12 mouse cellular contexts compared by ENCODE assay signal in the genomic region with DNA sequence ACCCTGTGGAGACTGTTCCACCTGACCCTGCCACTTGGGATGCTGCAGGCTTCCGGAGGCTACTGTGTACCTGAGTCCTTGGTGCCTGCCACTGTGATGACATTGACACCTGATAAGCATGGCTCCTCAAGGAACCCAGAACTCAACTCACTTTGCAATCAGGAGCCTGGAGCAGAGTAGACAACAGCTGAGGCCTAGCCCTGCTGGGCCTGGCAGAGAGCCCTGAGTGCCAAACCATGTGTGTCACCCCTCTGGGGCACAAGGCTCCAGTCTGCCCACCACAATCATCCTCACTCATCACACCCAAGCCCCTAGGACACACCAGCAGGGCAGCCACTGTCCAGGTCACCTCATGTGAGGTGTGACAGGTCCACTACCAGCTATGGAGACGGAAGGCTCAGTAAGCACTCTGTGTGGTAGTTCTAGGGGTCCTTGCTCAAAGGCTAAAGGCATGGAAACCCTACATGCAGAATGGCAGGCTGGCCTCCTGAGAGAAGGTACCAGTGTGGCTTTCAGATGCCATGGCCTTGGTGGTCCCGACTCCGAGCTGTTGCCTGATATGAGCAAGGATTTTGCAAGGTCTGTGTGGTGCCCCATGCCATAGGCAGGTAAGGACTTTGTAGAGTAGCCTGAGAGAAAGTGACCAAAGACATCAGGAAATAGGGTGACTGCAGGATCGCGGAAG. TPM values are rescaled to one million over a fixed set of nuclear protein-coding genes. Genes with fewer than 3 reads are reported as not detected.
DNase-seq lines count a peak whose midpoint lies in the region; ATAC-seq and TF ChIP-seq lines count a peak whose summit lies in the region.
"Had no signal": no experiment of that assay in that cellular context is flagged by ENCODE, and none has a peak within 500 bp of the region (broad histone marks: within the 10 kb centered on the region; RNA-seq: fewer than 3 reads in every experiment).

No protein-coding gene starts in this region.

- TF ChIP-seq POLR2A in cortical plate, adult 2 months (IDR thresholded peaks at IDR 0.05; ENCODE audit: extremely low read depth, insufficient read depth, low read length) = 0 out of 2 replicates have a peak, but pooled peaks have one; percentile 12
- no peak for TF ChIP-seq POLR2A in kidney, adult 2 months (IDR thresholded peaks at IDR 0.05; ENCODE audit: low read depth, low read length)

- no peaks in the 10 kb centered on the region for H3K4me1 ChIP-seq in forebrain, embryonic 16.5 days (replicated peaks; ENCODE audit: control insufficient read depth, insufficient read depth, low read length)
- H3K4me1 ChIP-seq in forebrain, embryonic 14.5 days (ENCODE audit: control insufficient read depth, insufficient read depth, low read length) = no peaks in the 10 kb centered on the region
- H3K4me1 ChIP-seq in cortical plate, adult 2 months (ENCODE audit: control insufficient read depth, insufficient read depth, low read length) = peaks cover 18% of the 10 kb centered on the region
- peaks cover 6% of the 10 kb centered on the region; the same call in 1 of the 2 replicates for H3K4me1 ChIP-seq in midbrain, embryonic 14.5 days (ENCODE audit: control insufficient read depth, insufficient read depth, low read length)
- H3K4me1 ChIP-seq in kidney, adult 2 months (ENCODE audit: control insufficient read depth, insufficient read depth, low read length) = peaks cover 10% of the 10 kb centered on the region; the same call in 1 of the 2 replicates

- ATAC-seq in forebrain, embryonic 16.5 days = peak; percentile 1; the same call in 1 of the 2 replicates
- no peak for ATAC-seq in forebrain, embryonic 14.5 days
- ATAC-seq in midbrain, embryonic 14.5 days (ENCODE audit: low FRiP score, low TSS enrichment) = no peak

- intact Hi-C loops in left cerebral cortex, adult 2 months (cut with DNase I) = no loop called here

- TF ChIP-seq CTCF in left cerebral cortex, adult 2 months (IDR thresholded peaks at IDR 0.05) = no peak
- no peak for TF ChIP-seq CTCF in cortical plate, adult 2 months (IDR thresholded peaks at IDR 0.05; ENCODE audit: extremely low read depth, insufficient read depth, low read length)
- no peak for TF ChIP-seq CTCF in kidney, adult 2 months (conservative IDR thresholded peaks at IDR 0.05; ENCODE audit: insufficient read depth, insufficient read length, low read depth, low read length)

- no peak for DNase-seq in forebrain, embryonic 14.5 days (ENCODE audit: low spot score)
- DNase-seq in left cerebral cortex, adult 2 months (ENCODE audit: extremely low spot score in 1 of 2, low spot score in 2 of 2) = peak in 1 of 2 experiments; percentile 16
- DNase-seq in left cerebral cortex, adult 9 months (ENCODE audit: low spot score in 2 of 2) = no peak
- no peak for DNase-seq in midbrain, embryonic 14.5 days
- DNase-seq in kidney, adult 2 months = no peak
- no peak for DNase-seq in layer of hippocampus, adult 9-11 months
- DNase-seq: cerebellum, postnatal 36 days; lung, embryonic 14.5 days had no signal

- H3K36me3 ChIP-seq in forebrain, embryonic 16.5 days (ENCODE audit: control insufficient read depth, insufficient read depth) = peaks cover 24% of the 10 kb centered on the region
- peaks cover 50% of the 10 kb centered on the region for H3K36me3 ChIP-seq in forebrain, embryonic 14.5 days (ENCODE audit: control insufficient read depth, insufficient read depth, low read length)
- H3K36me3 ChIP-seq in midbrain, embryonic 14.5 days (ENCODE audit: control insufficient read depth, insufficient read depth, low read length) = peaks cover 49% of the 10 kb centered on the region
- H3K36me3 ChIP-seq in kidney, adult 2 months (ENCODE audit: control insufficient read depth, insufficient read depth, low read length) = no peaks in the 10 kb centered on the region

- no peak overlapping the region for H3K4me3 ChIP-seq in forebrain, embryonic 16.5 days (replicated peaks; ENCODE audit: low read length)
- H3K4me3 ChIP-seq in forebrain, embryonic 14.5 days (ENCODE audit: low read depth, low read length) = no peak overlapping the region
- H3K4me3 ChIP-seq in left cerebral cortex, adult 2 months = no peak overlapping the region
- H3K4me3 ChIP-seq in cortical plate, adult 2 months (ENCODE audit: insufficient read depth, low read length) = no peak overlapping the region
- no peak overlapping the region for H3K4me3 ChIP-seq in midbrain, embryonic 14.5 days (replicated peaks; ENCODE audit: low read depth, low read length)
- no peak overlapping the region for H3K4me3 ChIP-seq in kidney, adult 2 months (ENCODE audit: insufficient read depth, low read depth, low read length)

- H3K27ac ChIP-seq in forebrain, embryonic 16.5 days (ENCODE audit: low read length) = no peak overlapping the region
- H3K27ac ChIP-seq in forebrain, embryonic 14.5 days (ENCODE audit: low read depth, low read length) = no peak overlapping the region; the same call in 1 of the 2 replicates
- peak overlapping the region; percentile 77 for H3K27ac ChIP-seq in left cerebral cortex, adult 2 months
- peak overlapping the region; percentile 72; the same call in 1 of the 2 replicates for H3K27ac ChIP-seq in cortical plate, adult 2 months (ENCODE audit: insufficient read depth, low read length)
- H3K27ac ChIP-seq in midbrain, embryonic 14.5 days (replicated peaks; ENCODE audit: low read depth, low read length) = peak overlapping the region; percentile 55
- no peak overlapping the region for H3K27ac ChIP-seq in kidney, adult 2 months (ENCODE audit: insufficient read depth, low read depth, low read length)
- H3K27ac ChIP-seq: kidney, postnatal 0 days had no signal

- 95% methylated on average over 6 of the region's 6 CpGs for WGBS in forebrain, embryonic 16.5 days
- WGBS in forebrain, embryonic 14.5 days = 95% methylated on average over 6 of the region's 6 CpGs
- WGBS in midbrain, embryonic 14.5 days = 88% methylated on average over 6 of the region's 6 CpGs
- 81% methylated on average over 6 of the region's 6 CpGs for WGBS in kidney, adult 2 months

- H3K9me3 ChIP-seq in forebrain, embryonic 16.5 days (ENCODE audit: control insufficient read depth, low read length) = no peaks in the 10 kb centered on the region
- no peaks in the 10 kb centered on the region for H3K9me3 ChIP-seq in forebrain, embryonic 14.5 days (replicated peaks; ENCODE audit: control insufficient read depth, low read length)
- no peaks in the 10 kb centered on the region for H3K9me3 ChIP-seq in midbrain, embryonic 14.5 days (ENCODE audit: control insufficient read depth, low read length)

- H3K9ac ChIP-seq in forebrain, embryonic 16.5 days (replicated peaks; ENCODE audit: low read depth, low read length) = no peak overlapping the region
- H3K9ac ChIP-seq in forebrain, embryonic 14.5 days (ENCODE audit: low read length) = no peak overlapping the region
- H3K9ac ChIP-seq in midbrain, embryonic 14.5 days (replicated peaks; ENCODE audit: low read length) = no peak overlapping the region
- H3K9ac ChIP-seq: lung, embryonic 14.5 days had no signal

- no peak overlapping the region for H3K4me2 ChIP-seq in forebrain, embryonic 16.5 days (ENCODE audit: low read length)
- H3K4me2 ChIP-seq in forebrain, embryonic 14.5 days (ENCODE audit: low read length) = no peak overlapping the region
- no peak overlapping the region for H3K4me2 ChIP-seq in midbrain, embryonic 14.5 days (ENCODE audit: low read length)
- H3K4me2 ChIP-seq: lung, embryonic 14.5 days had no signal

- no peaks in the 10 kb centered on the region for H3K27me3 ChIP-seq in forebrain, embryonic 16.5 days (replicated peaks; ENCODE audit: control insufficient read depth, insufficient read depth, low read length)
- no peaks in the 10 kb centered on the region for H3K27me3 ChIP-seq in forebrain, embryonic 14.5 days (replicated peaks; ENCODE audit: control insufficient read depth, insufficient read depth, low read length)
- no peaks in the 10 kb centered on the region for H3K27me3 ChIP-seq in midbrain, embryonic 14.5 days (ENCODE audit: control insufficient read depth, insufficient read depth, low read length)
- no peaks in the 10 kb centered on the region for H3K27me3 ChIP-seq in kidney, adult 2 months (replicated peaks; ENCODE audit: control insufficient read depth, insufficient read depth, low read length)

RNA-seq across cellular contexts. Expression of gene Mpnd, which starts 15.0 kb away (rescaled TPM):
- polyA plus RNA-seq in forebrain, embryonic 16.5 days (2015; fragmentation: Nextera tagmentation; extraction: Ambion mirVana) = 152 and 157 TPM in 2 replicates
- 170 TPM in 2 replicates for polyA plus RNA-seq in forebrain, embryonic 14.5 days (2014; fragmentation: Nextera tagmentation; extraction: Ambion mirVana)
- 10 to 100 TPM; 90.8 to 91.2 TPM for total RNA-seq in left cerebral cortex, adult 2 months (2021)
- polyA plus RNA-seq in cortical plate, adult 2 months (2012; rRNA removed) = 142 and 154 TPM in 2 replicates
- polyA plus RNA-seq in midbrain, embryonic 14.5 days (2014; fragmentation: Nextera tagmentation; extraction: Ambion mirVana) = 164 and 169 TPM in 2 replicates
- 98.3 and 116 TPM in 2 replicates for polyA plus RNA-seq in kidney, adult 2 months (2012; rRNA removed)

RNA-seq across cellular contexts. Expression of gene Stap2, which starts 15.2 kb away (rescaled TPM):
- polyA plus RNA-seq in forebrain, embryonic 16.5 days (2015; fragmentation: Nextera tagmentation; extraction: Ambion mirVana) = 5.5 and 6.6 TPM in 2 replicates
- polyA plus RNA-seq in forebrain, embryonic 14.5 days (2014; fragmentation: Nextera tagmentation; extraction: Ambion mirVana) = 4.7 and 5.0 TPM in 2 replicates
- 1 to 10 TPM; 2.5 to 3.1 TPM for total RNA-seq in left cerebral cortex, adult 2 months (2021)
- 6.0 TPM in 2 replicates for polyA plus RNA-seq in cortical plate, adult 2 months (2012; rRNA removed)
- 5.1 and 5.5 TPM in 2 replicates for polyA plus RNA-seq in midbrain, embryonic 14.5 days (2014; fragmentation: Nextera tagmentation; extraction: Ambion mirVana)
- polyA plus RNA-seq in kidney, adult 2 months (2012; rRNA removed) = 20.1 and 22.6 TPM in 2 replicates

RNA-seq across cellular contexts. Expression of gene Sh3gl1, which starts 15.9 kb away (rescaled TPM):
- polyA plus RNA-seq in forebrain, embryonic 16.5 days (2015; fragmentation: Nextera tagmentation; extraction: Ambion mirVana) = 125 and 126 TPM in 2 replicates
- polyA plus RNA-seq in forebrain, embryonic 14.5 days (2014; fragmentation: Nextera tagmentation; extraction: Ambion mirVana) = 96.0 and 113 TPM in 2 replicates
- total RNA-seq in left cerebral cortex, adult 2 months (2021) = 10 to 100 TPM; 38.9 to 43.2 TPM
- 56.5 and 59.4 TPM in 2 replicates for polyA plus RNA-seq in cortical plate, adult 2 months (2012; rRNA removed)
- polyA plus RNA-seq in midbrain, embryonic 14.5 days (2014; fragmentation: Nextera tagmentation; extraction: Ambion mirVana) = 96.2 and 96.3 TPM in 2 replicates
- polyA plus RNA-seq in kidney, adult 2 months (2012; rRNA removed) = 48.7 and 56.7 TPM in 2 replicates

RNA-seq across cellular contexts. Expression of gene Chaf1a, which starts 19.7 kb away (rescaled TPM):
- polyA plus RNA-seq in forebrain, embryonic 16.5 days (2015; fragmentation: Nextera tagmentation; extraction: Ambion mirVana) = 10.6 and 12.6 TPM in 2 replicates
- 6.8 and 6.9 TPM in 2 replicates for polyA plus RNA-seq in forebrain, embryonic 14.5 days (2014; fragmentation: Nextera tagmentation; extraction: Ambion mirVana)
- 1 to 10 TPM; 1.6 to 2.0 TPM for total RNA-seq in left cerebral cortex, adult 2 months (2021)
- 2.6 and 2.8 TPM in 2 replicates for polyA plus RNA-seq in cortical plate, adult 2 months (2012; rRNA removed)
- 3.3 and 4.8 TPM in 2 replicates for polyA plus RNA-seq in midbrain, embryonic 14.5 days (2014; fragmentation: Nextera tagmentation; extraction: Ambion mirVana)
- polyA plus RNA-seq in kidney, adult 2 months (2012; rRNA removed) = 1.0 and 1.2 TPM in 2 replicates

RNA-seq across cellular contexts. Expression of gene Fsd1, which starts 34.2 kb away (rescaled TPM):
- polyA plus RNA-seq in forebrain, embryonic 16.5 days (2015; fragmentation: Nextera tagmentation; extraction: Ambion mirVana) = 144 and 179 TPM in 2 replicates
- 106 and 121 TPM in 2 replicates for polyA plus RNA-seq in forebrain, embryonic 14.5 days (2014; fragmentation: Nextera tagmentation; extraction: Ambion mirVana)
- 10 to 100 TPM; 88.7 to 90.6 TPM for total RNA-seq in left cerebral cortex, adult 2 months (2021)
- 76.7 and 91.0 TPM in 2 replicates for polyA plus RNA-seq in cortical plate, adult 2 months (2012; rRNA removed)
- 141 and 188 TPM in 2 replicates for polyA plus RNA-seq in midbrain, embryonic 14.5 days (2014; fragmentation: Nextera tagmentation; extraction: Ambion mirVana)
- polyA plus RNA-seq in kidney, adult 2 months (2012; rRNA removed) = 0.36 and 0.48 TPM in 2 replicates
- total RNA-seq: gastrocnemius, postnatal 36 days had no signal

Comparison
In these comparisons a context has a peak if more than half of its experiments do, and no peak if none do; other contexts are left out.
1. H3K27ac ChIP-seq: peak in left cerebral cortex, adult 2 months (single experiment), cortical plate, adult 2 months (single experiment) and midbrain, embryonic 14.5 days (single experiment); none in forebrain, embryonic 16.5 days (single experiment), forebrain, embryonic 14.5 days (single experiment) and kidney, adult 2 months (single experiment).